Mouse (Mus musculus): ENCODE results near the gene Yme1l1.

The Yme1l1 gene

DNA sequence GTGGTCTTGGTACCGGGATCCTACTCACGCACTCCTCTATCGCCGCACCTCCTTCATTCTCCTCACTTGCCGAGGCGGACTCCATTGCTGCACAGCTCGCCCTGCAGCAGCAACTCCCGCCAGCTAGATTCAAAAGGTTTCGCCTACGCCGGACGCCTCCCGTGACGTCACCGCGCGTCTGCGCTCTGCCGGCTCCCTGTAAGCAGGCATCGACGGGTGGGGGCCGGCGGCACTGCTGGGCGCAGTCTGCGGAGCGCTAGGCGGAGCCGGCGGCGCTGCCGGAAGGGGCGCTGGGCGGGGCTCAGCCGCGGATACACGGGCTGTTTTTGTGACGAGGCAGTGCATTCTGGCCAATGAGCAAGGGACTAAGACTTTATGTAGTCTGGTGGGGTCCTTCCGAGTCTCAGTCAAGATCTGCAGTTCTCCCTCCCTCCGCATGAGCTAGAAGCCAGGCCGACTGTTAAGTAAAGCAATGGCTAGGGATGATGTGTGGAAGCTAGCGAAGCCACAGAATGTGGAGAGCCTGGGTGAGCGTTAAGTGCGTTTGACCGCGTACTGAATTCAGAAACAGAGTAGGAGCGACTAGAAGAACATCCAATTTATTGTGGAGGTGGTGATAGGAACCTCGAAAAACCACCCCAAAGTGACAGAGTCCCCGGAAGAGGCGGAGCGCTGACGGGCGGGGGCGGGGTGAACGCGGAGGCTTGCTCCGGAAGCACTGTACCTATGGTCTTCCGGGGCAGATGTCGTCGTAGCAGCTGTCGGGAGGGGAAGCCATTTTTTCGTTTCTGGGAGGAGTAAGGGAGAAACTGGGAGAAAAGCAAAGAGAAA lies at the start of gene Yme1l1, which contains the start of gene Mastl:
Yme1l1 (plus strand) TSS at position 593 of the 831 bp plus-strand sequence.
Mastl (minus strand) TSS at position 248 of the 831 bp plus-strand sequence.
- peak; percentile 96 for DNase-seq (ENCODE audit: low read depth)

DNA sequence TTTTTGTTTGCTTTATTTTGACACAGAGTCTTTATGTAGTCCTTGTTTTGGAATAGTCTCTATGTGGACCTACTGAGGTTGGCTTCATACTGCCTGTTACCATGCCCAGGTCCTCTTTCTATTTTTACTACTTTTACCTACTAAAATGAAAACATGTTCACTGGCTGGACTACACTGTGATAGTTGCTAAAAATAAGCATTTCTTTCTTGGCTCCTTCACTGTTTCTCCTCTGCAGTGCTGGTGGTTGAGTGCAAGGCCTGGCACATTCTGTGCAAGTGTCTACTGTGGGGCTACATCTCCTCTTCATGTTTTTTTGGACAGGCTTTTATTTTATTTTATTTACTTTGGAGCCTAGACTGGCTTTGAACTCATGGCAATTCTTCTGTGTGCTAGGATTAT lies 36.6 kb upstream of the Yme1l1 start:
- DNase-seq (ENCODE audit: low read depth): no peak

DNA sequence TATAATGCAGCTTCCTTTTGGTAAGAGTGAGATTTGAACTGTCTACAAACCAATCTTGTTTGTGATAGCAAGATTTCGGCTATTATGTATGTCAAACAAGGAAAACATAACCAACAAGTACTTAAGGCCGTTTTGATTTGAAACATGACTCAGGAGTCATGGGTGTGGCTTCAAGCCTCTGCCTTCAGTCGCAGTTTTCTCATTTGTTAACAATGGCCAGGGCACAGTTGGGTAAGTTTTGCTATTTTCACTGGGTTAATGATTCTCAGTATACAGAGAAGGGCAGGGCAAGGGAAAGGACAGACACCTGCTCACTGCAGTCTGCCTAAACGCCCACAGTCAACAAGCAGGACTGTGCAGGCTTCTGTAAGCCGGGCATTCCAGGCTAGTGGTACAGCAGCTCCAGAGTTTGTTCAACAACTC lies 959 bp upstream of the Yme1l1 start:
- DNase-seq (ENCODE audit: low read depth): no peak

DNA sequence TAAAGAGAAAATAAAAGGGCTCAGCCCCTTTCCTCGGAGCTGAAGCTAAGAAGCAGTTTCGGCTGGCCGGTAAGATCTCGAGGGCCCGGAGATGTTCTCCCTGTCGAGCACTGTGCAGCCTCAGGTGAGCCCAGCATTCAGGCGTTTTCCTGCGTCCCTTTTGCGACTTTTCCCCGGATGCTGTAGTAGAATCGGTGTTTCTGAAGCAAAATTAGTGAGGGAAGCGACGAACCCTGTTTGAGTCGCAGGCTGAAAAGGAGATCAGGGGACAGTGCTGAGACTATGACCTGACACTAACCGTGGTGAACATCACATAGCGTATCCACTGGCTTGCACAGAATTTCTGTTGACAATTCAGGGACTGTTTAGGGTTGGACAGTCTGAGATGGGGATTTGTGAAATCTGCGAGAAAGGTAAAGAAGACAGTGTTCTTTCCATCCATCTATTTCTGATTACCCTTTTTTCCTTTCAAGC lies 476 bp downstream of the Yme1l1 start:
- DNase-seq (ENCODE audit: low read depth): no peak

DNA sequence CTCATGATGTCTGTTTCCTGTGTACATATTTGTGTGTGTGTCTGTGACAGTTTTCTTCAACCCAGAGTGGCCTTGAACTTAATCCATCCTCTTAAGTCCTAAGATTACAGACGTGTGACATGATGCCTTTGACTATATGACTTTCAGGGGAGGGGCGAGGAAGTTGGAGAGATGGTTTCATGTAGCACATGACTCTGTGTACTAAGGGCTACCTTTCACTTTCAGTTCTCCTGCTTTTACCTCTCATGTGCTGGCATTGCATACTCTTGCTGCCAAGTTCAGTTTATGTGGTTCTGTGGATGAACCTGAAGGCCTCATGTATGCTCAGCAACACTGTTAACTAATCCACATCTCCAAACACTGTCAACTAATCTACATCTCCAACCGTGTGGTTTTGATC lies 16.1 kb downstream of the Yme1l1 start:
- DNase-seq (ENCODE audit: low read depth): no peak

DNA sequence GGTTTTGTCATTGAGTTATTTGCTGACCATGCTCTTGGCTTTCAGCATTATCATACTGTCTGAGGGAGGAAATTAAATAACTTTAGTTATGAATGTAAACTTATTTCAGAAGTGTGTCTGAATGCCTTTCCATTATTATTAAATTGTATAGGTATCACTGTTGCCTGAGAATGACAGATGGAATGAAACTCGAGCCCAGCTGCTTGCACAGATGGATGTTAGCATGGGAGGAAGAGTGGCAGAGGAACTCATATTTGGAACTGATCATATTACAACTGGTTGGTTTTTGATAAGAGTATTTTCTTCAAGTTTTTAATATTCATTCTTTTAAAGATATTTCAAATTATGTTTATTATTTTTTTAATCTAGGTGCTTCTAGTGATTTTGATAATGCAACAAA lies 38.2 kb downstream of the Yme1l1 start:
- DNase-seq (ENCODE audit: low read depth): no peak

DNA sequence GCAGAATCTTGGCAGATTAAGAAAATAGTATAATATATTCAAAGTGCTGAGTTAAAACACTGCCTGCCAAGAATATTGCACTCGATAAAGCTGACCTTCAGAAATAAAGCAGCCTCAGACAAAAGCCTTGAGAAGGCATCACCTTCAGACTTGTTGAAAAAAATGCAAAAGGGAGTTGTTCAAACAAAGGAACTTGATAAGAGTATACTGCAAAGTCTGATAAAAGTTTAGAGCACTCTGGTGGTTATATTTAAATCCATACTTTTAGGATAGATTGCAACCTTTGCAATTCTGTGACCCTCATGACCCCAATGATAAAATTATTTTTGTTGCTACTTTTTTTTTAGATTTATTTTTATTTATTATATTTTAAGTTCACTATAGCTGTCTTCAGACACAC lies 44.9 kb downstream of the Yme1l1 start:
- no peak for DNase-seq (ENCODE audit: low read depth)

DNA sequence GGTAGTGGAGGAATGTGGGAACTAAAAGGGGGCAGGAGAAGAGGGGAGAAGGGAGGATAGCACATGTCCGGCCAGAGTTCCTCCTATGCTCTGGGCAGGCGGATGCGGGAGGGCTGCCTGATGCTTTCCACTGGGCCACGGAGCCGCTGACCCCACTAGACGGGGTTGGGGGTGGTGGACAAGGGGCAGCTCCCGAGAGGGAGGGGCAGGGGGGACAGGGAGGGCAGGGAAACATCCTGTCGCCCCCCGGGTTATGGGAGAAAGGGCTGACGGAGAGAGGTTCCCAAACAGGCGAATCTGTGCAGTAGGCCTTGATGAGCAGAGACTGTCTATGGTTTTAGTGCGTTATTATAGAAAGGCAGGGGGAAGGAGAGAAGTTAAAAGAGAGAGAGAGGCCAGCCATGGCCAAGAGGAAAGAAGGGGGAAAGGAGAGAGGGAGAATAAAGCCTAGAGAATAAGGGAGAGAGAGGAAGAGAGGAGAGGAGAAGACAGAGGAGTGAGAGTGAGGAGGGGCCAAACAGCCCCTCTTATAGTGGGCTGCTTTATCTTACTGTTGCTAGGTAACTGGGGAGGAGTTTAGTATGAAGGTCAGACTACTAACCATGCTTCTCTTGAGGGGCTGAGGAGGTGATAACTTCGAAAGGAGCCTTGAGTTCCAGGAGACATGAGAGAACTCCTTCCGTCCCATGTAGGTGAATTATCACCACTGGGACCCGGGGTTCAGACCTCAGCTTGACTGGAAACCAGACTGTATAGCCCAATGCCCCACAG lies 46.9 kb downstream of the Yme1l1 start:
- DNase-seq (ENCODE audit: low read depth): no peak

DNA sequence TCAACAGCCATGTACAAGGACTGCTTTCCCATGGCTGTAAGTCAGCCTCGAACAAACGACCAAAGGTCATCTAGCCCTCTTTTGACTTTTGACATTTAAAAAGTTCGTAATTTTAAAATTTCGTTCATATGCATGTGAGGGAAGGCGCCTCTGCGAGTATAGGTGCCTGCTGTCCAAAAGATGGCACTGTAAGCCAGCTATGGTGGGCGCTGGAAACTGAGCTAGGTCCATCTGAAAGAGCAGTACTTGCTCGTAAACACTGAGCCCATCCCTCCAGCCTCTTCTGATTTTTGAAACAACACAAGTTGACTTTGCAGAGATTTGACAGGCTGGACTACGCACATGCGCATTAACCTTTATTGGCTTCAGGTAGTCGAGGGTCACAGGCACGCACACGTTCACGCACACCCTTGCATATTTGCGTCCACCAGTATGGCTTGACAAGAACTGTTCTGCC lies 50.9 kb downstream of the Yme1l1 start, which contains the start of gene 4931423N10Rik:
4931423N10Rik (plus strand) TSS at position 407 of the 457 bp plus-strand sequence.
- no peak for DNase-seq (ENCODE audit: low read depth)

DNA sequence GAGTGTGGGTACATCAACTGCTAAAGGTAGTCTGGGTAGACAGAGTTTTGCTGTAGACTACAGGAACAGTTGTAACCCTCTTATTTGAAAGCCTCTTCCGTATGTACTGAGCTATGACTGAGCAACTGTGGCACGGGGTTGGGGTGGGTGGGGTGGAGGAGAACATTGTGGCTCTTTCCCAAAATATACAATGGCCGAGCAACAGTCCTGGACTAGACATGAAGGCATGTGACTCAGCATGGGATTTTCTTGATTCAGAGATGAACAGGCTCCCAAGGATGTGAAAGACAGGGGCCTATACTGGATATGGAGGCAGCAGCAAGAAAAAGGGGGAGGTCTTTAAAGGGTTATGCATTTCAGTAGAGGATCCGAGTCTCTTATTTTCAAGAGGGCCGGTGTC lies 57.5 kb downstream of the Yme1l1 start:
- peak; percentile 27 for DNase-seq (ENCODE audit: low read depth)

DNA sequence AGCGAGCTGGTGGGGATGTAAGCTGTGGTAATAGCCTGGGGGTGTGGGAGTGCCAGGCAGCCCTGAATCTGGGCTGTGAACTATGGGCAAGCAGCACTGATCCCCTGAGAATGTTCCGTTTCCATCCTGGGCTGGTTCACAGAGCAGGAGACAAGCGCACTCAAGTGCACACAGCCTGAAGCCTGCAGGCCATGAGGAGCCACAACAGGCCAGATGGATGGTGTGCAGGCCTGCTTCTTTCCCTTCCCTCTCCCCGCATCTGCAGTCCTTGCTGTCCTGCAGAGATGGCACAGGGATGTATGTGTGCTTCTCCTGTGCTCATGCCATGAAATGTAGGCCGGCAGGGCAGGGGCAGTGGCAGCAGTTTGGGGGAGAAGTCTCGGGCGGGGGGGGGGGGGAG lies 69.0 kb downstream of the Yme1l1 start:
- DNase-seq (ENCODE audit: low read depth): no peak

DNA sequence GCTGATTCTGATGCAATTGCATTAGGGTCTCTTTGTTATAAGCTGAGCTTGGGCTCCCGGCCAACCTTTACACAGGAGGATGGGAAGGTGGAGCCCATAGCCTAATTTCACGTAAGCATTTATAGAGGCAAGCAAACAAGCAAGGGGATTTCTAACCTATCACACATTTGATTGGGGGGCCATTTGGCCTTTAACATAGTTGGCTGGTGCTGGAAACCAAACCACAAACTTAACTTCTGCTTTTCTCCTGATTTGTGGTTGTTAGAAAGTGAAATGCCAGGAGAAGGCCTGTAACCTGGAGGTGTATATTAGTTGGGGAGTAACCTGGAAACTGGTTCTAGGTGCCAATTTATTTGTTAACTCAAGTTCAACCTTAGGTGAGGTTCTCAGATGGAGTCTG lies 72.3 kb downstream of the Yme1l1 start:
- DNase-seq (ENCODE audit: low read depth): no peak

DNA sequence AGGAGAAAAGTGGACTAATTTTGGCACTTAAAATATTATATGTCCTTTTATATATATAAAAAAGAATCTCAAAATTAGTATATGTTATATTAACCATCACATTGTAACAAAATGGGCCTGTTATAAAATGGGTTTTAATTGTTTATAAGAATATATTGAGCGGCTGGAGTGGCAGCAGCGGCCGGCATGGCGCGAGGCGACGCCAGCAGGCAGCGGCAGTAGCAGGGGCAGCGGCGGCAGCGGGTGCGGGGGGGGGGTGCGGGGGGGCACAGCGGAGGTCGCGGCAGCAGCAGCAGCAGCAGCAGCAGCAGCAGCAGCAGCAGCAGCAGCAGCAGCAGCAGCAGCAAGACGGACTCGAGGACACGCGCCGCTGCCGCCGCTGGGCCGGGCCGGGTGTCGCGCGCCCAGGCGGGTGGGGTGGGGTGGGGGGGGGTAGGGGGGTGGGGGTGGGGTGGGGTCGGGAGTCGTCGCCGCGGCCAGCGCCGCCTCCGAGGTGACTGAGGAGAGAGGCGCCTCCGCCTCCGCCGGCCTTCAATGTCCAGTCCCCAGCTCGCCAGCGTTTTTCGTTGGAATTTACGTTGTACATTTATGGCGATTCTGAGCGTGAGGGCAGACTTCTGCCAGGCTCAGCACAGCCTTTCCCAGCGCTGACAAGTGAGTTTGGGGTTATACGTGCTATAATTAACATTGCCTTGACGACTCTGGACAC lies 78.0 kb downstream of the Yme1l1 start:
- no peak for DNase-seq (ENCODE audit: low read depth)
